Mouse (Mus musculus) B cell, adult 2 months (primary cell): ENCODE results near the gene F2rl3.
A peak's percentile ranks its signal among the peaks of the same experiment; 100 is the strongest.

Source experiments
- DNase-seq, 2 experiments: peaks; one replicate each; pipeline ENCODE4 v3.0.0; 2022

F2rl3 gene

GRCm38 (mm10) chr8:72761322-72762051, at the start of gene F2rl3:
Gene F2rl3, plus strand, starts transcription at chr8:72761880.
- no peak for DNase-seq

DNA sequence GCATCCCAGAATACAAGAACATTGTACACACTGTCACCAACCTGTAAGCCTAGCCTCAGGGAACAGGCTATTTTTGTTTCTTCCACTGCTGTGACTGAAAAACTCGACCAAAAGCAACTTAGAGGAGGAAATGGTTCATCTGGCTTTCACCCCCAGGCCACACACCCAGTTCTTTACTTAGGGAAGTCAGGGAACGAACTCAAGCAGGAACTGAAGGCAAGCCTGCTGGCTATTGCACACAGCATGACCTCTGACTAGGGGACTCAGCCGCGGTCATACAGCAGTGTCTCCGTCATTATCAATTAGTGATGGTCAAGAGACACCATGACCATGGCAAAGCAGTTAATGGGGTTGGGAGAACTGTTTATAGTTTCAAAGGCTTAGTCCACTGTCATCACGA, 49.1 kb upstream of the F2rl3 start:
- no peak for DNase-seq

DNA sequence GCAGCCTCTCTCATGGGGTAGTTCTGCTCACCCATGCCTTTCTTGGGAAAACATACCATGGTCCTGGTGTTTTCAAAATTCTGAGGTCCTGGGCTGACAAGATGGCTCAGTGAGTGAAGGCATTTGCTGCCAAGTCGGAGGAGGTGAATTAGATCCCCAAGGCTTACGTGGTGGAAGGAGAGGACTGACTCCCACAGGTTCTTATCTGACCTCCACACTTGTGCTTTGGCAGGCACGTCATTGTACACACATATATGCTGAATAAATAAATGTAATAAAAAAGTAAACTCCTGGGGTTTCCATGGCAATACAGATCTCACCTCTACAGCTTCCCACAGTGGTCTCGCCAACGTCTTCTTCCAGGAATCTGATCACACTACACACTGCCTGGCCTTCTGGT, 45.1 kb upstream of the F2rl3 start:
- no peak for DNase-seq

DNA sequence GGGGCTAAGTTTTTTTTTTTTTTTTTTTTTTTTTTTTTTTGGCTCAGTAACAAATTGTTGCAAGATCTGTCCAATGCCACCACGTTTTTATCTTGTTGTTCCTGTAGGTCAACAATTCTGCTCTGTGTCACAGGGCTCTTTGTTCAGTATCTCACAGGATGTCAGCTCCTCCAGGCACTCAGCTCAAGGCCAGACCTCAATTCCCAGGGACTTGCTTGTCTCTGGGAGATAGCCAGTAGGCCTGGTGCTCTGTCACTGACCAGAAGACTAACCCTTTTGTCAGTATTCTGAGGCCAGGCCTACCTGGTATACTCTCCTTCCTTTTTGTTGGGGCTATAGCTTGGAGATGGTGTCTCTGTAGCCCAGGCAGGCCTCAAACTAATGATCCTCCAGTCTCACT, 41.1 kb upstream of the F2rl3 start:
- DNase-seq, result no peak

- DNase-seq, result peak; percentile 99
Measured at GRCm38 (mm10) chr8:72722769-72723650, 38.7 kb upstream of the F2rl3 start, which contains the start of gene Sin3b. Gene Sin3b, plus strand, starts transcription at chr8:72723285.

DNA sequence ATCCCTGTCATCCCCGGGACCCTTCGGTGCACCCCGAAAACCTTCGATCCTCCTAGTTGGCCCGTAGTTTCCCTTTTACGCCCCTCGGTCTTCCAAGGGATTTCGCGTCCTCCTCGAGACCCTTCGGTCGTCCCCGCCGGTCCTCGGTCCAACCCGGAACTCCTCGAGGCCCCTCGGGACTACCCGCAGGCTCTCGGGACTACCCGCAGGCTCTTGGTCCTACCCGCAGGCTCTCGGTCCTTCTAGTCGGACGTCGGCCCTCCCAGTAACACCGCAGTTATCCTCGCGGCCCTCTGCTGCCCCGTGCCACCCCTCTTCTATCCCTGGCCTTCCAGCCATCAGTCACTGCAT, 38.1 kb upstream of the F2rl3 start:
- DNase-seq, result no peak

- no peak for DNase-seq
Measured at GRCm38 (mm10) chr8:72728636-72729035, 33.0 kb upstream of the F2rl3 start.

DNA sequence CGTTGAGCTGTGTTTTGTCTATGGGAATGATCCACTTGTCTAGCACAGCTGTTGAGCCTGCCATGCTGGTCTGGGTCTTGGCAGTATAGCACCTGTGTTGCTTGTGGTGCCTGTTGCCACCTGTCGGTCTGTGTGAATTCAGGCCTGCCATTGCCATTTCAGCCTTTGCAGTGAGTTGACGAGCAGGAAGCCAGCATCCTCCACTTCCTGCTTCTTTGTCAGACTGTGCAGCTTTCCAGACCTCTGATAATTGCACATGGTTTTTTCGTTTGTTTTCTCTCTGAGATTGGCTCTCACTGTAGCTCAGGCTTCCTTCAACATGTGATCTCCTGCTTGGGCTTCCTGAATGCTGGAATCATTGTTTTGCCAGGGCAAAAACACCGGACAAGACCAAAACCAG, 26.7 kb upstream of the F2rl3 start:
- DNase-seq, result no peak

GRCm38 (mm10) chr8:72736868-72737267, 24.8 kb upstream of the F2rl3 start:
- no peak for DNase-seq

DNA sequence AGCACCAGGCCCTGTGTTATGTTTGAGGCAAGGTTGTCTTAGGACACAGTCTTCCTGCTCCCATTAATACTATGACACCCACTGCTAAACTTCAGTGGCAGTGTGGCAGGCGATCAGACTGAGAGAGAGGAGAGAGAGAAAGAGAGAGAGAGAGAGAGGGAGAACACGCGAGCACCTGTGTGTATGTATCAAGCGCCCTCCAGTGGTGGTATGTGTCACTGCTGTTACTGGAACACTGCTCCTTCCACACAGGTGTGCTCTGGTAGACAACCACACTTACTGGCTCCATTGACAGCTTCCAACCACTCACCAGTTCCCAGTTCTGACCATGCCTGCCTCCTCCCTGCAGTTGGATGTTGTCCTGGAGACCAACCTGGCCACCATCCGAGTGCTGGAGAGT, 15.6 kb upstream of the F2rl3 start:
- DNase-seq, result peak; percentile 57 to 58

DNA sequence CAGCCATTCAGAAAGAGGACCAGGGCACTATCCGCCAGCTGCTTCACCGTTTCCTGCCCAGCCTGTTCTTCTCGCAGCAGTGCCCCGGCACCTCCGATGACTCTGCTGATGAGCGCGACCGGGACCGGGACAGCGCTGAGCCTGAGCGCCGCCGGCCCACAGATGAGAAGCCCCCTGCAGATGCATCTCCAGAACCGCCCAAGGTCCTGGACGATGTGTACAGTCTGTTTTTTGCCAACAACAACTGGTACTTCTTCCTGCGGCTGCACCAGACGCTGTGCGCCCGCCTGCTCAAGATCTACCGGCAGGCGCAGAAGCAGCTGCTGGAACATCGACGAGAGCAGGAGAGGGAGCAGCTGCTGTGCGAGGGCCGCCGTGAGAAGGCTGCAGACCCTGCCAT, 11.8 kb upstream of the F2rl3 start:
- no peak for DNase-seq

DNA sequence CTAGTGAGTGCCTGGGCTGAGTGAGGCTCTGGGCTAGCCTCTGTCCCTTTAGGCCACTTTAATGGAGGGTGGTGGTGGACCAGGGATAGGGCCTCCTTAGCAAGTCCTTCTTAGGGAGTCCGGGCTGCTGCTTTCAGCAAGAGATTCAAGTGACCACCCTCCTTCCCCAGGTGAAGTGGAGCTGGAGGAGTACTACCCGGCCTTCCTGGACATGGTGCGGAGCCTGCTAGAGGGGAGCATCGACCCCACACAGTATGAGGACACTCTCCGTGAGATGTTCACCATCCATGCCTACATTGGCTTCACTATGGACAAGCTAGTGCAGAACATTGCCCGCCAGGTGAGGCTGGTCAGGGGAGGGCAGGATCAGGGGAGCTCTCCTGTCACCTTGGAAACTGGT, 11.4 kb upstream of the F2rl3 start:
- DNase-seq, result no peak

- DNase-seq, result no peak
Measured at GRCm38 (mm10) chr8:72751126-72751525, 10.6 kb upstream of the F2rl3 start.

- no peak for DNase-seq
Measured at GRCm38 (mm10) chr8:72752289-72752688, 9.4 kb upstream of the F2rl3 start.

DNA sequence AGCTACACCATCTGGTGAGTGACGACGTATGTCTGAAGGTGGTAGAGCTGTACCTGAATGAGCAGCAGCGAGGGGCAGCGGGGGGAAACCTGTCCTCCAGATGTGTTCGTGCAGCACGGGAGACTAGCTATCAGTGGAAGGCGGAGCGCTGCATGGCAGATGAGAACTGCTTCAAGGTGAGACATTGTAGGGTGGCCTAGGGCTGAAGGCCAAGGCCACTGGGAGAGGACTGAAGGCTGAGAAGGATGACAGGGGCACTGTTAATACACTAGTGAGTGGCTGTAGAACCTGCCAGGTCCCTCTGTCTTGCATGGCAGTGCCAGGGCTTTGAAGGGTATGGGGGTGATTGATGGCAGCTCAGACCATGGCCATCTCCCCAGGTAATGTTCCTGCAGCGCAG, 8.5 kb upstream of the F2rl3 start:
- no peak for DNase-seq

DNA sequence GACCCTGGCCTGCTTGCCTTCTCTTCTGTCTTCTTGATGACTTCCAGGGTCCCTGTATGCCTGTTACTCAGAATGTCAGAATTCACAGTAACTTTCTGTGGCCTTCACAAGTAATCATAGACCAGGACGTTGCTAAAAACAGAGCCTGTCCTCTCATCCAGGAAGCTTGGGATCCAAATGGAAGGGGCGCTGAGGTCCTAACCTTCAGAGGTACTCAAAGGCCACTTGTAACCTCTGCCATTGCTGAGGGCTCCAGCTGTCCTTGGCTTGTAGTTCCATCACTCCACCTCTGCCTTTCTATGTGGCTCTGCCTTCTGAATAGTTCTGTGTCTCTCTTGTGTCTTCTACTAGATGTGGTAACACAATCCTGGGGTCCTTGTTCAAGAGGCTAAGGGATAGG, 7.9 kb upstream of the F2rl3 start:
- DNase-seq, result no peak

- no peak for DNase-seq
Measured at GRCm38 (mm10) chr8:72756031-72756430, 5.6 kb upstream of the F2rl3 start.

DNA sequence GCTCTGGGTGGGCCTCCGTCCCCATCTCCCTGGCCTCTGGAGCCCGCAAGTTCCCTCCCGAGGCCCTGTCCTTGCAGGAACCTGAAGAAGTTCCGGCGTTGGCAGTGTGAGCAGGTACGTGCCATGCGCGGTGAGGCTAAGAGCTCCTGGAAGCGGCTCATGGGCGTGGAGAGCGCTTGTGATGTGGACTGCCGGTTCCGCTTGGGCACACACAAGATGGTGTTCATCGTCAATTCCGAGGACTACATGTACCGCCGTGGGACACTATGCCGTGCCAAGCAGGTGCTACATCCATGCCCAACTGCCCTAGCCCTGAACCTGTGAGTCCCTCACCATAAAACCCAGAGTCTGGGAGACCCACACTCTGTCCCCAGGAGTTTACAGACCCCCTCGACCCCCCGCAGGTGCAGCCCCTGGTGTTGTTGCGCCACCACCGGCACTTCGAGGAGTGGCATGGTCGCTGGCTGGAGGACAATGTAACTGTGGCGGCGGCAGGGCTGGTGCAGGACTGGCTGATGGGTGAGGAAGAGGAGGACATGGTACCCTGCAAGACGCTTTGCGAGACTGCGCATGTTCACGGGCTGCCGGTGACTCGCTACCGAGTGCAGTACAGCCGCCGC, 4.8 kb upstream of the F2rl3 start:
- no peak for DNase-seq

GRCm38 (mm10) chr8:72757426-72758195, 4.1 kb upstream of the F2rl3 start:
- peak in 1 of 2 experiments; percentile 0 for DNase-seq

- DNase-seq, result peak in 1 of 2 experiments; percentile 0
Measured at GRCm38 (mm10) chr8:72758310-72758709, 3.4 kb upstream of the F2rl3 start.

GRCm38 (mm10) chr8:72760216-72760615, 1.5 kb upstream of the F2rl3 start:
- DNase-seq, result peak in 1 of 2 experiments; percentile 0

GRCm38 (mm10) chr8:72762306-72762705, 626 bp downstream of the F2rl3 start:
- DNase-seq, result no peak

DNA sequence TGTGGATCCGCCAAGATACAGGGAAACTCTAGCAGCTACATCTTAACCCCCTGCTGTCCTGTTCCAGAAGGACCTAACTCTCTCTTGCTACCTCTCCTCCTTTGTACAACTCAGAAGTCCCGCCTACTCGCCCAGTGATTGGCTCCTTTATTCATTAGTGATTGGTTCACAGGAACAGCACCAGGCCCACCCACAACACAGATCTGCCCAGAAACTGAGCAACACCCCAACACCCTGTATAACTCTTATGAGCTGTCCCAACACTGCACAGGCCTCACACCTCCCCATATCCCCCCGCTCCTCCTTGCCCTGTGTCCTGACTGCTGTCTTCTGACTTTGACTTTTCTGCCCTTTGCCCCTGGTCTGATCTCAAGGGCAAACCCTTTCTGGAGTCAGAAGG, 4.0 kb downstream of the F2rl3 start:
- DNase-seq, result no peak
